Mouse (Mus musculus) liver, adult 2 months (tissue): Measurements from ENCODE around the gene Adam15.
A peak's percentile ranks its signal among the peaks of the same experiment; 100 is the strongest.

Source experiments
- CTCF ChIP-seq: fragments of 200-500 bp; IDR thresholded peaks from 2 replicates; pipeline ENCODE4 v1.5.1; 2011; ENCODE audit warnings: low read depth, low read length, control low read depth
- POLR2A ChIP-seq: fragments of 200-500 bp; IDR thresholded peaks from 2 replicates; pipeline ENCODE4 v1.6.1; 2011; ENCODE audit warnings: low read length, control low read depth; ENCODE audit not compliant: insufficient read depth; ENCODE audit errors: extremely low read depth

DNA sequence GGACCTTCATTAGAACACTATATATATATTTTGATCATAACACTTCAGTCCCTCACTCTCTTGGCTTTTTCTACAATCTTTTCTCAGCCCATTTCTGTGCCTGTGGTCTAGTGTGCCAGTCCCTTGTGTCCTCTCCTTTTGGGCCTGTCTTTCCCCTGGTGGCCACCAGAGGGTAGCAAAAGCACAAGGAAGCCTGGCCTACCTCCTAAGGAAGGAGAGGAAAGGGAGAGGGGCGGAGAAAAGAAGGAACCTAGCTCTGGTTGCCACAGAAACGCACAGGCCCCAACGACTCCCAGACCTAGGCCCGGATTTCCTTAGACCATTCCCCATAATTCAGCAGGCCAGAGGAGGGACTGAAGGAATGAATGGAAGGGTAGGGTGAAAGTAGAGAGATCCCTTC is 33.0 kb downstream of the Adam15 start:
- TF ChIP-seq CTCF (peak; percentile 90), POLR2A (no peak)
